Mouse (Mus musculus) cerebellum, adult 2 months (tissue): ENCODE measurements around the gene Stra6l.

Source experiments
- CTCF ChIP-seq: fragments of 200-500 bp; IDR thresholded peaks from 2 replicates; pipeline ENCODE4 v1.5.1; 2011; ENCODE audit warnings: low read depth, mild to moderate bottlenecking, control low read depth, low read length, moderate library complexity, borderline replicate concordance; ENCODE audit not compliant: insufficient read depth
- POLR2A ChIP-seq: fragments of 200-500 bp; IDR thresholded peaks from 2 replicates; pipeline ENCODE4 v1.6.1; 2011; ENCODE audit warnings: low read length, control low read depth, borderline replicate concordance; ENCODE audit not compliant: insufficient read depth

DNA sequence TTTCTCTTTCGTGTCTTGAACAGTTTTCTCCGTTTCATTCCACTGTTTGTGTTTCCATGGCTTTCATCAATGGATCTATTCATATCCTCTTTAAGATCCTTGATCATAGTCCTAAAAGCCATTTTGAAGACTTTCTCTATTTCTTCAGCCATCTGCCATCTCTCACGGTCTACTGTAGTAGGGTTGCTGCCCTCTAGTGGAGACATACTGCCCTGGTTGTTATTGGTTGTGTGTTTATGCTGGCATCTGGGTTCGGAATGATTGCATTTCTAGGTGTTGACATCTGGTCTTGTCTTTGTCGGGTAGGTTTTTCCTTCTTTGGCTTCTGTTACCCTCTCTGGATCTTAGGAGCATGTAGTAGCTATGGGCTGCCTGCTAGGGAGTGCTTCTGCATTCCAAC, 30.5 kb downstream of the Stra6l start:
- peak; percentile 44; the same call in 1 of the 2 replicates for TF ChIP-seq CTCF
- TF ChIP-seq POLR2A: no peak
